Mouse (Mus musculus) ES-Bruce4 (cell line): ENCODE results near the gene Resp18.

Source experiments
- CTCF ChIP-seq: IDR thresholded peaks from one replicate; pipeline ENCODE4 v1.8.1; 2011; ENCODE audit warnings: low read depth, low read length
- EP300 ChIP-seq: IDR thresholded peaks from 2 replicates; pipeline ENCODE4 v1.6.1; 2011; ENCODE audit warnings: low read depth, low read length; ENCODE audit not compliant: insufficient read depth
- POLR2A ChIP-seq: IDR thresholded peaks from one replicate; pipeline ENCODE4 v1.8.1; 2011; ENCODE audit warnings: low read length; ENCODE audit not compliant: insufficient read depth

GRCm38 (mm10) chr1:75222926-75223325 lies 55.3 kb downstream of the Resp18 start:
- TF ChIP-seq EP300 (no peak), POLR2A (no peak), CTCF (no peak)
